Mouse (Mus musculus) forebrain, embryonic 10.5 days (tissue): ENCODE measurements around the gene Prl3d3. TPM values are rescaled to one million over a fixed set of nuclear protein-coding genes. Genes with fewer than 3 reads are reported as not detected.
"Not testable (repeated sequence)": the region's sequence is repeated elsewhere in the genome, so short reads cannot be mapped to it uniquely, and the experiment has no call there.

ENCODE experiments used
- DNase-seq: peaks from one replicate; pipeline ENCODE4 v3.0.0-alpha.2; 2017; ENCODE audit warnings: low spot score; ENCODE audit errors: extremely low spot score
- H3K27ac ChIP-seq: fragments of 300-500 bp; sonication (generic); 2 replicates; pipeline ENCODE4 v1.5.1; 2016; ENCODE audit warnings: mild to moderate bottlenecking
- H3K27me3 ChIP-seq: fragments of 300-500 bp; sonication (generic); 2 replicates; pipeline ENCODE4 v1.6.1; 2016; ENCODE audit warnings: mild to moderate bottlenecking; ENCODE audit not compliant: poor library complexity, severe bottlenecking
- H3K36me3 ChIP-seq: fragments of 300-500 bp; sonication (generic); replicated peaks from 2 replicates; pipeline ENCODE4 v1.6.1; 2016; ENCODE audit warnings: mild to moderate bottlenecking, moderate library complexity
- H3K4me1 ChIP-seq: fragments of 300-500 bp; sonication (generic); 2 replicates; pipeline ENCODE4 v1.6.1; 2016
- H3K4me3 ChIP-seq: fragments of 300-500 bp; sonication (generic); 2 replicates; pipeline ENCODE4 v1.5.1; 2016; ENCODE audit warnings: mild to moderate bottlenecking, moderate library complexity
- H3K9me3 ChIP-seq: fragments of 300-500 bp; sonication (generic); 2 replicates; pipeline ENCODE4 v1.6.1; 2016; ENCODE audit warnings: mild to moderate bottlenecking, moderate library complexity
- WGBS: fragments of 180-500 bp; shearing (Covaris S2); methylation state at CpG from one replicate; pipeline ENCODE4 v1.1.7; 2016; 5-methylcytosine and 5-hydroxymethylcytosine counted together
- polyA plus RNA-seq: library from polyadenylated mRNA; unstranded; fragments of >200 nt; fragmentation: Nextera tagmentation; extraction: Ambion mirVana; gene quantifications from 2 replicates; pipeline ENCODE4 v1.2.1, GENCODE M21; 2016

Prl3d3 gene
- polyA plus RNA-seq: not detected in 2 replicates

DNA sequence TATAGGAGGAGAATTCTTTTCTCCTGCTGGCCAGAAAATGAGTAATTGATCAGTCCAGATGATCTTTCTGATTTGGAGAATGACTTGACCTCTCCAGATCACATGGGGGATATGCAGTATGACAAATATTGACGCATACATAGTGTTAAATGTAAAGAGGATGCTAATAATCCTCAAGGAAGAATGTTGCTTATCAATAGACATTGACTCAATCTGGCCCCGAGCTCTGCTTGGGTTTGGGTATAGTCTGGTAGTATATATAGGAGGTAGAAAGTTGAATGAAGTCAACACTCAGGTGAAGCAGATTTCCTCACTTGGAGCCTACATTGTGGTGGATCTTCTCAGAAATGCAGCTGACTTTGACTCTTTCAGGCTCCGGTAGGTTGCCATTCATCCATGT, at the start of gene Prl3d3:
Gene Prl3d3 (plus strand): TSS at position 301 of the 400 bp plus-strand sequence.
- not testable (repeated sequence) for H3K36me3 ChIP-seq, H3K4me1 ChIP-seq, H3K27me3 ChIP-seq, H3K27ac ChIP-seq, H3K4me3 ChIP-seq, DNase-seq, H3K9me3 ChIP-seq
- 89% methylated on average over 3 of the region's 3 CpGs for WGBS

- H3K4me3 ChIP-seq, H3K9me3 ChIP-seq, DNase-seq, H3K27me3 ChIP-seq, H3K27ac ChIP-seq, H3K36me3 ChIP-seq, H3K4me1 ChIP-seq: not testable (repeated sequence)
- WGBS: 94% methylated on average over 4 of the region's 4 CpGs
These were observed 35.2 kb upstream of the Prl3d3 start, which contains the start of gene Prl3d2 for GRCm38 (mm10) chr13:27121398-27121797. Gene Prl3d2, plus strand, starts transcription at chr13:27121698.

DNA sequence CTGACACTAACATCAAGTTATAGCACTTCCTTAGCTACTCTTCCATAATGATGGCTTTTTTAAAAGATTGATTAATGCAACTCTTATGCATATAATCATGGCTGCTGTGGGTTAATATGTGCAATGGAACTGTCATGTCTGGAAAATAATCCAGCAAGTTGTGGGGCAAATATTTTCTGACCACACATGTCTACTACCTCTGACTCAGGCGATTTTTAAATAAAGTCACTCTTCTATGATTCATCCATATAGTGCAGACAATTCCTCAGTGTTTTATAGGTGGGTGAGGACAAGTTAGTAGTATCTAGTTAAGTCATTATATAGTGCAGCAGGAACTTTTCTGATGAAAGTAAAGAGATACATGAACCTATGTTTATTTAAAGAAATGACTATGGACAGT, 8.3 kb upstream of the Prl3d3 start:
- Histone ChIP-seq H3K36me3 (no peaks in the 10 kb centered on the region), H3K9me3 (no peaks in the 10 kb centered on the region), H3K4me3 (no peak overlapping the region), H3K27ac (no peak overlapping the region), H3K27me3 (no peaks in the 10 kb centered on the region), H3K4me1 (no peaks in the 10 kb centered on the region)
- 66% methylated on average over 1 of the region's 1 CpGs for WGBS
- DNase-seq: no peak

DNA sequence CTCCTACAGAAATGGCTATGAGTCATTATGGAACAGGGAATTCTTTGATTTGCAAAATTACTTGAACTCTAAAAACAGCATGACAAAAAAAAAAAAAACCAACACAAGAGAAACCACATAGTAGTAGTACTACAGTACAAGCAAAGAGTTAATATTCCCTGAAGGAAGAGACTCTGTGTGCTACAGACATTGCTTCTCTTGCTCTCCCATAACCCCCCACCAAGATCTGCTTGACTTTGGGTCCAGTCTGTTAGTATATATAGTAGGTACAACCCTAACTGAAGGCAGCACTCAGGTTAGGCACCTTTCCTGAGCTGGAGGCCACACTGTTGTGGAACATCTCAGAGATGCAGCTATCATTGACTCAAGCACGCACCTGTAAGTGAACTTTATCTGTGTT, 39.8 kb downstream of the Prl3d3 start, which contains the start of gene Prl3c1:
Gene Prl3c1 (plus strand): TSS at position 301 of the 400 bp plus-strand sequence.
- WGBS: 90% methylated on average over 1 of the region's 1 CpGs
- Histone ChIP-seq H3K27ac (no peak within 1 kb of the TSS), H3K9me3 (no peaks in the 10 kb centered on the region; the same call in 1 of the 2 replicates), H3K36me3 (no peaks in the 10 kb centered on the region), H3K4me3 (no peak within 1 kb of the TSS), H3K4me1 (no peaks in the 10 kb centered on the region), H3K27me3 (no peaks in the 10 kb centered on the region)
- DNase-seq: no peak

Other genes starting within 250 kb of the Prl3d3 start
- gene Prl, start 99.2 kb upstream of the Prl3d3 start, polyA plus RNA-seq: not detected in 2 replicates
- gene Prl3d1, start 62.6 kb upstream of the Prl3d3 start, polyA plus RNA-seq: not detected in 2 replicates
- gene Prl3d2, start 35.1 kb upstream of the Prl3d3 start, polyA plus RNA-seq: not detected in 2 replicates
- gene Prl3c1, start 39.9 kb downstream of the Prl3d3 start, polyA plus RNA-seq: not detected in 2 replicates
- 1.3 and 1.7 TPM in 2 replicates for gene Prl3b1, start 85.1 kb downstream of the Prl3d3 start, polyA plus RNA-seq
- gene Prl3a1, start 102.6 kb downstream of the Prl3d3 start, polyA plus RNA-seq: not detected in 2 replicates
- not detected in 2 replicates for gene Prl6a1, start 155.8 kb downstream of the Prl3d3 start, polyA plus RNA-seq
- gene Prl8a2, start 188.9 kb downstream of the Prl3d3 start, polyA plus RNA-seq: not detected in 2 replicates
- gene Prl2b1, start 234.1 kb downstream of the Prl3d3 start, polyA plus RNA-seq: not detected in 2 replicates